Mouse (Mus musculus): Measurements from ENCODE around the gene Gm49398. TPM values are rescaled to one million over a fixed set of nuclear protein-coding genes. Genes with fewer than 3 reads are reported as not detected.

The Gm49398 gene
- not detected in 2 replicates for total RNA-seq (2012; rRNA removed)
- not detected in 2 replicates for total RNA-seq (2014; rRNA removed)
- not detected in 2 replicates for polyA plus RNA-seq (2012; ENCODE audit: insufficient read length, low read depth)

GRCm38 (mm10) chr13:61288739-61289138 is at the start of gene Gm49398:
Gene Gm49398, minus strand, starts transcription at chr13:61288839.
- DNase-seq (ENCODE audit: extremely low read depth) = no peak
- Histone ChIP-seq H3K9ac (ENCODE audit: insufficient read depth, low read depth) (no peak within 1 kb of the TSS), H3K9me3 (replicated peaks; ENCODE audit: low read length) (peaks cover 24% of the 10 kb centered on the region), H3K27ac (ENCODE audit: insufficient read depth, low read depth) (no peak within 1 kb of the TSS), H3K4me2 (ENCODE audit: insufficient read depth, low read depth, poor library complexity, severe bottlenecking) (no peak within 1 kb of the TSS), H3K27me3 (replicated peaks) (no peaks in the 10 kb centered on the region), H3K4me3 (replicated peaks in 1 of 3; ENCODE audit: low read depth in 2 of 3, low read length in 2 of 3, poor library complexity in 1 of 3) (no peak within 1 kb of the TSS), H3K79me2 (replicated peaks; ENCODE audit: control insufficient read depth, extremely low read depth, insufficient read depth, poor library complexity, severe bottlenecking) (no peaks in the 10 kb centered on the region), H3K4me1 (ENCODE audit: control insufficient read depth in 1 of 2, insufficient read depth in 2 of 2) (no peaks in the 10 kb centered on the region), H3K36me3 (replicated peaks in 1 of 2; ENCODE audit: control insufficient read depth in 1 of 2, insufficient read depth in 1 of 2, low read length in 1 of 2) (no peaks in the 10 kb centered on the region)
- dilution Hi-C loops (cut with MboI; ENCODE audit: extremely low pct_ligation_motif_present, extremely low pct_unique_long_range_greater_than_20kb, low sequenced_read_pairs) = no loop called here
- TF ChIP-seq TCF12 (IDR thresholded peaks at IDR 0.05; ENCODE audit: low read depth, low read length) (no peak), BHLHE40 (IDR thresholded peaks at IDR 0.05; ENCODE audit: low read depth, low read length) (no peak), JUND (conservative IDR thresholded peaks at IDR 0.05; ENCODE audit: low read depth, low read length) (no peak)
- in situ Hi-C loops (cut with MboI; ENCODE audit: low pct_ligation_motif_present, low pct_unique_long_range_greater_than_20kb, low sequenced_read_pairs) = no loop called here

DNA sequence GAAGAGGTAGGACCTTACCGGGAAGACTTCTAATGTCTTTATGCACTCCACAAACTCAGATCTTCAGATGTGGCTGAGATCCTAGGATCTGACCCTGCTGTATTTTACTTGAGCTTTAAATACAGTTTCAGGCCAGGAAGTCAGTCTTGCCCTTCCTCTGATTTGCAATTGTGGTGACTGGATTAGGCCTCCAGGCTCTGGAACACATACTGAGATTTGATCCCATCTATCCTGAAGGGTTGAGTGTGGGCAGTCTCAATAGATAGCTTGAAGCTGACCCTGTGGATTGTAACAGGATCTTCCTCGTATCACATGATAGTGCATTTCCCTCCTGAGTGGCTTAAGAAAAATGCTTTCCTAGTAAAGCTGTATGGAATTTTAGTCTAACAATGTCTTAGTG is 33.4 kb downstream of the Gm49398 start, which contains the start of gene Cts8:
Gene Cts8 (minus strand): TSS at position 101 of the 400 bp plus-strand sequence.
- no peak within 1 kb of the TSS for H3K4me3 ChIP-seq (replicated peaks in 1 of 3; ENCODE audit: low read depth in 2 of 3, low read length in 2 of 3, poor library complexity in 1 of 3)
- H3K36me3 ChIP-seq (replicated peaks in 1 of 2; ENCODE audit: control insufficient read depth in 1 of 2, insufficient read depth in 1 of 2, low read length in 1 of 2) = no peaks in the 10 kb centered on the region
- no peak within 1 kb of the TSS for H3K4me2 ChIP-seq (ENCODE audit: insufficient read depth, low read depth, poor library complexity, severe bottlenecking)
- no peak within 1 kb of the TSS for H3K9ac ChIP-seq (ENCODE audit: insufficient read depth, low read depth)
- H3K27ac ChIP-seq (ENCODE audit: insufficient read depth, low read depth) = no peak within 1 kb of the TSS
- peaks cover 37% of the 10 kb centered on the region for H3K9me3 ChIP-seq (replicated peaks; ENCODE audit: low read length)
- H3K79me2 ChIP-seq (replicated peaks; ENCODE audit: control insufficient read depth, extremely low read depth, insufficient read depth, poor library complexity, severe bottlenecking) = no peaks in the 10 kb centered on the region
- in situ Hi-C loops (cut with MboI; ENCODE audit: low pct_ligation_motif_present, low pct_unique_long_range_greater_than_20kb, low sequenced_read_pairs) (no loop called here), dilution Hi-C loops (cut with MboI; ENCODE audit: extremely low pct_ligation_motif_present, extremely low pct_unique_long_range_greater_than_20kb, low sequenced_read_pairs) (no loop called here)
- TF ChIP-seq TCF12 (IDR thresholded peaks at IDR 0.05; ENCODE audit: low read depth, low read length) (no peak), NRF1 (IDR thresholded peaks at IDR 0.05; ENCODE audit: low read depth, low read length) (no peak), BHLHE40 (IDR thresholded peaks at IDR 0.05; ENCODE audit: low read depth, low read length) (no peak), POLR2A (IDR thresholded peaks at IDR 0.05; ENCODE audit: low read depth, low read length) (no peak), POLR2AphosphoS2 (IDR thresholded peaks at IDR 0.05; ENCODE audit: low read depth, low read length) (no peak), EP300 (IDR thresholded peaks at IDR 0.05; ENCODE audit: low read length) (no peak), IRF4 (IDR thresholded peaks at IDR 0.05; ENCODE audit: low read depth, low read length) (no peak), MAFK (IDR thresholded peaks at IDR 0.05; ENCODE audit: insufficient replicate concordance, low read length) (no peak), ZNF384 (IDR thresholded peaks at IDR 0.05; ENCODE audit: low read depth, low read length) (no peak), RAD21 (IDR thresholded peaks at IDR 0.05; ENCODE audit: low read depth, low read length) (no peak), MXI1 (IDR thresholded peaks at IDR 0.05; ENCODE audit: low read depth, low read length) (no peak)
- H3K27me3 ChIP-seq (replicated peaks) = no peaks in the 10 kb centered on the region
- no peak for DNase-seq (ENCODE audit: extremely low read depth)
- H3K4me1 ChIP-seq (ENCODE audit: control insufficient read depth in 1 of 2, insufficient read depth in 2 of 2) = no peaks in the 10 kb centered on the region
